Mouse (Mus musculus) gastrocnemius, adult 8-10 months (tissue): ENCODE data around the gene Kbtbd12. TPM values are rescaled to one million over a fixed set of nuclear protein-coding genes. Genes with fewer than 3 reads are reported as not detected.

Experiments
- DNase-seq, 2 experiments: peaks; one replicate each; pipeline ENCODE4 v3.0.0; 2022; ENCODE audit warnings: low spot score in 2 of 2
- total RNA-seq, 4 experiments: library from RNA; stranded (reverse); gene quantifications; 2 replicates each; pipeline ENCODE4 v1.2.4; 2022

Gene Kbtbd12
- total RNA-seq, 4 experiments from 2014 or later: 77.2 to 99.2 (median 91.8) TPM

DNA sequence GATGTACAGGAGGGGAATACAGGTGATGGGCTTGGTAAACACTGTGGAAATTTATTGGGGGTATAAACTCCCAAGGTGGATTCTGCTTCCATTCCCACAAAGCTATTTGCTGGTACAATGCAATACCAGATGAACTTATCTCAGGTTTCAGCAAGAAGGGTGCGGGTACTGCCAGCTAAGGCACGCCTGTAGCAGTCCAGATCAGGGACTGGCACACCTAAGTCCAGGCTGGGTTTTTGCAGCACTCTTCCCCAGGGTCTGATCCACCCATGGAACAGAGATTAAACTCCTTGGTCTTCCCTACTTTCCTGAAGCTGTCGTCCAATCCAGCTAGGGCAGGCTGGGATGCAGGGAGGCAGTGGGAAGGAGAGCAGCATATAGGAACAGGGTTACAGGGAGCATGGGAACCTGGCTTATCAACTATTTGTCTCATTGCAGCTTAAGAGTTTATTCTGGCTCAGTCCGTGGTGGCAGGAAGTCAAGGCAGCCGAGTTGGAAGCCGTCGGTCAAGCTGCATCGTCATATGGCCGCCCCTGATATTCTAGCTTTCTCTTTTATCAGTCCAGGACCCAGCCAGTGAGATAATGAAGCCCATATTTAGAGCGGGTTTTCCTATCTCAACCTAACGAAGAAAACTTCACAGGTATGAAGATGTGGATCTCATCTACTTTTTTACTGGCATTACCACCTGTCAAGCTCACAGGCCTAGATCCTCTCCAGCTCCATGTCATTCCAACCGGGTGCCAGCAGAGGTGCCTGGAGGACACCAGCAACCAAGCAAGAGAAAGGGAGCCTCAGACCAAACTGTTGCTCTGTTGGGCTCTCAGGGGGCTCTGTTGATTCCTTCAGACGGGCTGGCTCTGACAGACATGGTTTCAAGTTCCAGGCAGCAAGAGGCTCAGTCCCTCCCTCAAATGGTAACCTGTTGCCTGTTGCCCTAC lies 135.4 kb downstream of the Kbtbd12 start:
- no peak for DNase-seq

DNA sequence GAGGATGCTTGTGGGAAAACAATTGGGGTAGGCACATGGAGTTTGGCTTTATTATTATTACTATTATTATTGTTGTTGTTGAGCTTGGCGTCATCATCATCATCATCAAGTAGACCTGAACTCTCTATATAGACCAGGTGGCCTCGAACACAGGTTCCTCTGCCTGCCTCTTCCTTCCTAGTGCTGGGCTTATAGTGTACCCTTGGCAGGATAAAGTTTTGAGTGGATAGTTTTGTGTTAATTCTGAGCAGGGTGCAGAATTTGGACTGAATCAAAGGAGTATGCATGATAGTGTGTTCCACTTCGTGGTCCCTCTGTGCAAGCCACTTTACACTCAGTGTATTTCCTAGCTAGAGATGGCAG lies 137.4 kb downstream of the Kbtbd12 start:
- no peak for DNase-seq

DNA sequence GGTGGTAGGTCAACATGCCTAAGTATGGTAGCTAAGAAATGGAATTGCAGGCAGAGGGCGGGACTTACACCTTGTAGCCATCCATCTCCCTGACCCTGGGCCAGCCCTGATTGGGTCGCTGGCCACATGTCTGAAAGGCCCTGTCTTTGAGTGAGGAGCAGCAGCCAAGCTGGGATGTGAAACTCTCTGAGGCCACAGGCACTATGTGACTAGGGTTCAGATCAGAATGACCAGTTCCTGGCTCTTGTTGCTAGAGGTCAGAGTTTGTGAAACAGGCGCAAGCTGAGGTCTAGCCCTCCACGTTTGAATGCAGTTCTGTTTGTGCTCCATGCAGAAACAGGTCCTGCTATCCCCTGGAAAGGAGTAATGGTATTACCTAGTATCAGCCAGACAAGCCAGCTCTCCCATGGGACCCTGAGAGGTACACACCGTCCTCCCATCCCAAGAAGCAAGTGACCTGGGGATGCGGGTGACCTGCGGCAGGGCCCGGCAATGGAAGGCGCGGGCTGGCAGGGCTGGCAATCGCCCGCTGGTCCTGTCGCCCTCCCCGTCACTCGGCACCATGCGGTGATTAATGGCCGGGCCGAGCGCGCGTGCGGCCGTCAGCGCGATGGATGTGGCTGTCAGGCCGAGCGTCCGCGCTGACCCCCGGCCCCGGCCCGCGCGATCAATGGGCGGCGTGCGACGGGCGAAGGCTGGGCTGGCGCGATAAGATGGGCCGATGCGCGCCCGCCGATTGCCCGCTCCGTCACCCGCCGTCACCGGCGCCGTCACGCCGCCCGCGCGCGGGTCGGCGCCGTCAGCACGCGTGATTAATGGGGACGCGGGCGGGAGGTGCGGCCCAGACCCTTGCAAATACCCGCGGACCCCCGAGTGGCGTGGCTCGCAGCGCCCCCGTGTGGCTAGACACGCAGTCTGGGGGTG lies 138.0 kb downstream of the Kbtbd12 start:
- no peak for DNase-seq

Other genes starting within 250 kb of the Kbtbd12 start
- 1 to 10 TPM; 7.3 to 9.4 (median 8.7) TPM for gene Eefsec, start 191.4 kb downstream of the Kbtbd12 start, total RNA-seq
- gene Ruvbl1, start 172.5 kb downstream of the Kbtbd12 start, total RNA-seq: 10 to 100 TPM; 18.6 to 22.6 (median 21.2) TPM
- 10 to 100 TPM; 11.0 to 17.2 (median 14.6) TPM for gene Sec61a1, start 119.0 kb downstream of the Kbtbd12 start, total RNA-seq
- 10 to 100 TPM; 25.6 to 43.3 (median 29.4) TPM for gene Mgll, start 86.5 kb upstream of the Kbtbd12 start, total RNA-seq
- 10 to 100 TPM; 21.1 to 25.9 (median 22.0) TPM for gene Abtb1, start 204.0 kb upstream of the Kbtbd12 start, total RNA-seq
- gene Podxl2, start 237.1 kb upstream of the Kbtbd12 start, total RNA-seq: 10 to 100 TPM; 66.1 to 68.8 (median 66.9) TPM